Mouse (Mus musculus): ENCODE measurements at regions not wholly inside any gene's neighbourhood (a gene's known extent, or its start where the extent isn't known, plus 50 kb on each side); places are given as distances from the start of the nearest gene placed in this dataset.

- no peak for DNase-seq
These were observed 67.0 kb upstream of the Ssx2ip start for GRCm38 (mm10) chr3:146337429-146337828.

- peak; percentile 30 to 38 for DNase-seq
These were observed 66.6 kb upstream of the Ssx2ip start for GRCm38 (mm10) chr3:146337861-146338281.

DNA sequence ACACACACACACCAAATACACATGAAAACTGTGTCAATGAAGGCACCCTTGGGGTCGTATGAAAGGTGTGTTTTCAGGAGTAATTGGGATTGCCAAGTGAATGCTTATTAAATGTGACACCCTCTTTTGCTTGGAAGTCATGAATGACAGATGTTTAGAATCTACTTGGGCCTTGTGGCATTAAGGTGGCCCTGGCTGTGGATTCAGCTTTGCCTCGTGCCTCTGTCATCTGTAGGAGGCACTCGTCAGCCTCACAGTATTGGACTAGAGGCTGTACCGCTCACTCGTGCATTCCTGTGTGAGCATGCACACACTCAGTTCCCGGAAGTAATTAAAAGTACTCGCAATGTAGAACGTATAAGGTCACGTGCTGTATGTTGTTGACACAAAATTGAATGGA, 66.0 kb upstream of the Ssx2ip start:
- no peak for DNase-seq

GRCm38 (mm10) chr3:146340316-146341055, 64.0 kb upstream of the Ssx2ip start:
- no peak for DNase-seq

GRCm38 (mm10) chr3:146341652-146342340, 62.6 kb upstream of the Ssx2ip start:
- DNase-seq, result no peak

GRCm38 (mm10) chr3:146342727-146343126, 61.7 kb upstream of the Ssx2ip start:
- DNase-seq, result no peak

GRCm38 (mm10) chr3:146343649-146344401, 60.6 kb upstream of the Ssx2ip start:
- peak; percentile 55 to 56 for DNase-seq

DNA sequence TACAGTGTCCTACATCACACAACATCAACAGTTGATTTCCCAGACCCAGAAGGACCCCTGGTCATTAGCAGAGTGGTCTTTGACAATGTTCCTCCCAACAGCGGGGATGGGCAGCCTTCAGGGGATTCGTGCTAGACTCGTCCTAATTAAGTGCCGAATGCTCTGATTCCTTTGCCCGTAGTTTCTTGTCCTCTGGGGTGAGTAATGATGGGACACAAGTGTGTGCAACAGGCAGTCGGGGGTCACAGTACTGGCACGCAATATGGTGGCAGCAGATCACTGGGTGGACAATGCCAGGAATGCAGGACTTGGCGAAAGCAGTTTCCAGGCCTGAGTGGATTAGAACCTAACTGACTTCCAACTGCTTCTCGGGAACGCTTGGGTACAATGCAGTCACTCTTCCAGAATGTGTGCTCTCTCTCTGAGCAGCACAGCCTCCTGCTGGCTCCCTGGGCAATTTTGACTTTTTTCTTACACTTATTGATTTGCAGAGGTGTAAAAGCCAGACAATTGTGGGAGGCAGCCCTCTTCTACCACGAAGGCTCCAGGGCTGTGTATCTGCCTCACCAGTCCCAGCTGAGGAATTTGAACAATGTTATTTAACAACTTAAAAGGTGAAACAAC, 59.9 kb upstream of the Ssx2ip start:
- DNase-seq, result no peak

DNA sequence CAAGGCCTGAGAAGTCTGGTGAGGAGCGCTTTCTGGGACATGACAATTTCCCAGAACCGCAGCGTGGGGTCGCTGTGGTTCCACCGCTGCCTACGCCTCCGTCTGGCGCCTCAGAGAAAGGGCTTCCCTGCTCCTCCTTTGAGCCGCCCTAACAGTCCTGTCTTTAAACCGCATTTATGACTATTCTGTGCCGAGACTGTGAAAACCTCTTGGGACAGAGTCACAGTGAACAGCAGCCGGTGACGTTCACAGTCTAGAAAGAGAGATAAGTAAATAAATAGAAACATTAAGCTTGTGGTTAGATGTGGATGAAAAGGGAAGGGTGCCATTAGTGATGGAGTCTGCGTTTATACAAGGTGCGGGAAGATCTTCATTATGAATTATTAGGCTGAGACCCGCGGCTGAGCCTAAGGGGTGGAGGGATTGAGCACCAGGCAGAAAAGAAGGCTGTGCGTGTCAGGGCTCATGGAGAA, 59.1 kb upstream of the Ssx2ip start:
- peak; percentile 65 to 73 for DNase-seq

- no peak for DNase-seq
These were observed 58.5 kb upstream of the Ssx2ip start for GRCm38 (mm10) chr3:146345946-146346345.

DNA sequence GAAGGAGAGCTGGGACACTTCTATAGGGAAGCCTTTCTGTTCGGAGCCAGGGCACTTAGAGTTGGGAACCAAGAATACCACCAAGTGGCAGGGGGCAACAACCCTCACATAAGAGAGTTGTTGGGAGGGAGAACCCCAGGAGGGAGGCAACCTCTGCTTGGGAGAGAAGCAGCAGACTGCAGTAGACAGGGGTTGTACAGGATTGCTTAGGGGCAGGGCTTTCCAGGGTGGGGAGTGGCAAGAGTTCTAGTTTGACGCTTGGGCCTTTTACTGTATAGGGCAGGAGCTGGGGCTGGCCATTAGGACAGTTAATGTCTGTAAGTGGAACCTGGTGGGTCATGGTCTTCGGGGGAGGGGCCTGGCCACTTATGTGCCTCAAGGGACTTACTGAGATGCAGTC, 57.1 kb upstream of the Ssx2ip start:
- no peak for DNase-seq

- DNase-seq, result no peak
These were observed 55.5 kb upstream of the Ssx2ip start for GRCm38 (mm10) chr3:146348921-146349320.

GRCm38 (mm10) chr3:146349393-146349792, 55.0 kb upstream of the Ssx2ip start:
- no peak for DNase-seq

GRCm38 (mm10) chr3:146350126-146350525, 54.3 kb upstream of the Ssx2ip start:
- DNase-seq, result no peak

DNA sequence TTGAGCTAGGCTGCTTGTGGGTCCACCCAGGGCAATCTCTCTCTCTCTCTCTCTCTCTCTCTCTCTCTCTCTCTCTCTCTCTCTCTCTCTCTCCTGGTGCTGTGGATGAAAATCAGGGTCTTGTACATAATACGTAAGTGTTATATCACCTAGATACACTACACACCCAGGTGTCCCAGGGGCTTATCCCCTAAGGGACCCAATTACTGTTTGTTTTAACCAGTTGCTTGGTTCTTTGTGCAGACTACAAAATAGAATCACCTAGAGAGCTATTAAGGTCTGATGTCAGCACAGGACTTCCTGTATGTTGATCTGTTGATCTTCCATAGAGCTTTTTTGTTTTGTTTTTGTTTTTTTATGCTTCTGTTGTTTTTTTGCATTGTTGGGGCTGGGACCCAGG, 53.0 kb upstream of the Ssx2ip start:
- no peak for DNase-seq

GRCm38 (mm10) chr3:146352187-146352586, 52.3 kb upstream of the Ssx2ip start:
- DNase-seq, result no peak

DNA sequence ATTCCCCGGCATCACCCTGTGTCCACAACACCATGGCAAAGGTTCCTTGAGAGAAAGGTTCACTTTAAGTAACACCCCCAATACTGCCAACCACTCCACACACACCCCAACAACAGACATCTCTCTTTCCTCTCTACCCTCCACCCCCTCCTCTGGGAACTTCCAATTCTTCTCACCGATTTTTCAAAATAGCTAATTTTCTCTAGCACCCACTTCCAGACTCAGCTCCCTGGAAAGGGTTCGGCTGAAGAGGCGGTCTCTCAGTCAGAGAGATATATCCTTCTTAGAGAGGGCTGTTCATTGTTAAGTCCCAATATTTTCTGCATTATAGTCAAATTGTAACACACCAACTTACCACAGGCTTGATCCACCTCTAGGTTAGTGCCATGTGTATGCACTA, 50.5 kb upstream of the Ssx2ip start:
- DNase-seq, result no peak

All from layer of hippocampus, postnatal 36 days (tissue).